Mouse (Mus musculus) kidney, adult 18-20 months (tissue): ENCODE data around the gene Cd164.

Experiments
- DNase-seq: peaks from one replicate; pipeline ENCODE4 v3.0.0; 2021

Gene Cd164

GRCm38 (mm10) chr10:41504996-41505395, 14.2 kb upstream of the Cd164 start:
- DNase-seq, result no peak

GRCm38 (mm10) chr10:41505446-41505845, 13.8 kb upstream of the Cd164 start:
- peak; percentile 48 for DNase-seq

DNA sequence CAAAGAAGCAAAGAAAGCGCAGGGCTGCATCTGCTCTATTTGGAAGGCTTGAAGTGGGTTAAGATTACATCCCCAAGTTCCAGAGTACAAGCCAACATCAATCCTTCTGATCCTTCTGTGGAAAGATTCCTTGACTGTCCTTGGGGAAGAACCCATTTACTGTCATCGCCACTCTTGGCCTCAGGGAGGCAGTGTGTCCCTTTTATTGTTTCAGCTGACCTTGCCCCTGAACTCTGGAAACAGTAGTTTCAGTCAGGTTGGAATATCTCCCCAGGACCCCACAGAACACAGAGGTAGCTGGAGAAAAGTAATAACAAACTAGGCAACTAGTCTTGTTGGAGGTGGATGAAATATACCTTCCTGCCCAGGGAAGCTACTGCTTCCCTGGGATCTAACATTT, 10.1 kb upstream of the Cd164 start:
- peak; percentile 43 for DNase-seq

DNA sequence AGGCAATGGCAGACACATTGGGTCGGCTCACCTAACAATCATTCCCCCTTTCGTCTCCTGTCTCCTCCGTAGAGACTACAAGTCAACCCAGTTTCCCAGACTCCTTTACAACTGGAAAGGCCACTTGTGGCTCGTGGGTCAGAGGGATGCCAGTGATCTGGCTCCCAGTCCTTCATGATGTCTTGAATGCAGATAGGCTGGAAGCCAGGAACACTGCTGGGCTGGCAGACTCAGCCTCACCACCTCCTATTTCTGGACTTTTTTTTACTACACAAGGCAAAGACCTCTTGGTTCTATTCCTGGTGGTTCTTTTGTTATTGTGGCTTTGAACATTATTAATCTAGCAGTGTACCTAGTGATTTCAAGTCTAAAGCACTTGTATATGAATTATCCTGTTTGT, 4.9 kb upstream of the Cd164 start:
- DNase-seq, result no peak

DNA sequence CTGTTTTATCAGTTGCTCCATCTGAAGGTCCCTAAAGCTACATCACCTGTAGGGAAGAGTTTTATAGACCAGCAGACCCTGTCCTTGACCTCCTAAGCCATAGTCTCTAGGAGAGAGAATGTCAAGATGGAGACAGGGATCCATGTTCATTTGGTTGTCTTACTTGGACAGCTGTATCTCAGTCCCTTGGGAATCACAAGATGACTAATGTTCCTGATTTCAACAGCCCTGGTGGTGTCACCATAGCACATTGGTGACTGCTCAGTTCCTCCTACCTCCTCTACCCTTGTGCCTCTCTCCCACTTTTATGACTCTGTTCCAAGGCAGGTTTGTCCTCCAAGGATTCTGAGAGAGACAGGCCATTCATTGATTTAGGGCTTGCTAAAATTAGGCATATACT, 4.3 kb upstream of the Cd164 start:
- DNase-seq, result no peak

GRCm38 (mm10) chr10:41518508-41518980, 670 bp upstream of the Cd164 start:
- peak; percentile 90 for DNase-seq

DNA sequence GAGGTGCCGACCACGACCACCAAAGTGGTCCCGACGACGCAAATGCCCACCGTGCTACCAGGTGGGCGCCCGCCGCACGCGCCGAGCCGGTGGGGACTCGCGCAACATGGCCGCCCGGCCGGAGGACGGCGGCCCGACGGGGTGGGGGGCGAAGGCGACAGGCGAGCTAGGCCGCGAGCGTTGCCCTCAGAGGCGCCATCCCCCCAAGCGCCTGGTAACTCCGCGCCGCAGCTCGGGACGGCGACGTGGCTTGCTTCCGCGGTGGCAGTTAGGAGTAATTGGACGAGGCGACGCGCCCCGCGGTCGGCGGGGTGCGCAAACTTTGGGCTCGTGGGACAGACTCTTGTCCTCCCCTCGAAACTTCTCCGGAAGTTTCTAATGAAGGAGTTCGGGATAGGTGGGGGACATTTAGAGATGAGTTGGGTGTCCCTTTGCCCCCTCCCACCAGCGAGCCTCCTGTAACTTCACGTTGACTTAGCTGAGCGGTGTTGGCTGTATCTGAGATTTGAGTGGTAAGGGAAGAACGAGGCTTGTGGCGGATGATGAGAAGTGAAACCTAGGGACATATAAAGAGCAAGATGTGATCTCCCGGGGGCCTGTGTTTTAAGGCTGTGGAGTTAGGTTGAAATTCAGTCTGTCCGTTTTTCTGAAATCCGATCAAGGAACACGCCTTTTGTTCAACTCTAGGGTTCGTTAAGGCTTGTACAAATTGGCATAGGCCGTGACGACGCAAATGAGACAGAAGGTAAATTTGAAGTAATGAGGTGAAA, 611 bp downstream of the Cd164 start:
- DNase-seq, result peak; percentile 75

DNA sequence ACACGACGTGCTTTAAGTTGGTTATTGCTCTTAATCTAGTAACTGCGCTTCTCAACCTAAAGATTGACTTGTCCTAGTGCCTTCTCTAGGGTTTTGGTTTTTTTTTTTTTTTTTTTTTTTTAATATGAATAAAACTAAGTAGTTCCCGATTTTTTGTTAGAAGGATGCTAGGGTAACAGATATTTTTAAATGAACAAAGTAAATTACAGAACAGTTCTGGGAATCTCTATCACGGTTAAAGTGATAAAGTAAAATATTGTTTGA, 1.1 kb downstream of the Cd164 start:
- DNase-seq, result no peak

GRCm38 (mm10) chr10:41523386-41523785, 4.2 kb downstream of the Cd164 start:
- DNase-seq, result no peak

DNA sequence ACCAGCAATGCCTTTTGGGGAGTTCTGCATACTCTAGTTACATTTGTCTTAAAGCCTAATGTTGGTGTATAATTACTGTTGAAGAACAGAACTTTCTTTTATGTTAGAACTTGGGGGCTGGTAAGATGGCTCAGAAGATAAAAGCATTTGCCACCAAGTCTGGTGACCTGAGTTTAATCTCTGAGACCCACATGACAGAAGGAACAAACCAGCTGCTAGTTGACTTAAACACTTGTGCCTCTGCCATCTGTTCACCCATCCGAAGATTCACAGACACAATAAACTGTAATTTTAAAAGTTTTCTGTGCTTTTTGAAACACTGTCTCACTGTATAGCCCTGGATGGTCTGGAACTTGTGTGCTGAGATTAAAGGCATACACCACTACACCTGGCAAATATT, 6.5 kb downstream of the Cd164 start:
- DNase-seq, result no peak

DNA sequence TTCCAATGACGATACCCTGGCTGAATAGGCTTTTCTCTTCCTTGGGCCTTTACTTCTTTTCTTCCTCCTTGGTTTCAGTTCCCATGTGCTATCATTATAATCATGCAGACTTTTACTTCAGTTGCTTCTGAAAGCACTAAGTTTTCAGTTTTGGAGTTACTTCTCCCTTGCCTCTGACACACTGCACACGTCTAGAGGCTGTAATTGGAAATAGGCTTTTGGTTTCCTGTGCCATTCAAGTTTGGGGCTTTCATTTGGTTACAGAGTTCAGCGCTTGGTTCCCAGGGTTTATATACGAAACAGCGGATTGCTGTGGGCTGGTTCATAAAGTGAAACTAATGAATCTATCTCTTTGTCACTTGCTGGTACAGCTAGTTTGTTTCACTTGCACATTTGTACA, 10.8 kb downstream of the Cd164 start:
- DNase-seq, result no peak

DNA sequence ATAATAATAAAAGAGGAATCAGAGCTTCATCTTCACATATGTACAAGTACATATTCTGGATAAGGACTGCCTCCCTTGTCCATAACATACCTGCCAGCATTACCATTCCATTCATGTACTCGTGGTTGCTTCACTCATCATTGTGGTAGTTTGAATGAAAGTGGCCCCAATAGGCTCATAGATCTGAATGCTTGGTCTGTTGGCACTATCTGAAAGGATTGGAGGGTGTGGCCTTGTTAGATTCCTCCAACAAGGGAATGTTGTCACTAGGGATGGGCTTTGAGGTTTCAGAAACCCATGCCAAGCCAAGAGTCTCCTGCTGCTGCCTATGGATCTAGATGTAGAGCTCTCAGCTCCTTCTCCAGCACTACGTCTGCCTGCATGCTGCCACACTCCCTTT, 16.8 kb downstream of the Cd164 start:
- DNase-seq, result no peak

DNA sequence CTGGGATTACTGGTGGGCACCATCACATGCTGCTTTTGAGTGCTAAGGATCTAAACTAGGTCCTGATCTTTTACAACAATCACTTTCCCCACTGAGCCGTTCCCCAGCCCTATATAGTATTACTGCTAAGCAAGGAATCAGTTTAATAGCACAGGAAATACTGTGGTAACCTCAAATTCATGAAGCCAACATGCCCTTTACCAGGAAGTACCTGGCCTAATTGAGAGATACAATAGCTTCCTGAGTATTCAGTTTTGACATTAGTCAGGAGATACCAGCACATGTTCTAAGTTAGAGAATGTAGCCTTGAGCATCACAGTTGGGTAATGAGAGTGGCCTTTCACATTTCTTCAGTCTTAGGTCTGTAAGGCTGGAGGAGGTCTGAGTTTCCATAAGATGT, 17.5 kb downstream of the Cd164 start:
- DNase-seq, result no peak

DNA sequence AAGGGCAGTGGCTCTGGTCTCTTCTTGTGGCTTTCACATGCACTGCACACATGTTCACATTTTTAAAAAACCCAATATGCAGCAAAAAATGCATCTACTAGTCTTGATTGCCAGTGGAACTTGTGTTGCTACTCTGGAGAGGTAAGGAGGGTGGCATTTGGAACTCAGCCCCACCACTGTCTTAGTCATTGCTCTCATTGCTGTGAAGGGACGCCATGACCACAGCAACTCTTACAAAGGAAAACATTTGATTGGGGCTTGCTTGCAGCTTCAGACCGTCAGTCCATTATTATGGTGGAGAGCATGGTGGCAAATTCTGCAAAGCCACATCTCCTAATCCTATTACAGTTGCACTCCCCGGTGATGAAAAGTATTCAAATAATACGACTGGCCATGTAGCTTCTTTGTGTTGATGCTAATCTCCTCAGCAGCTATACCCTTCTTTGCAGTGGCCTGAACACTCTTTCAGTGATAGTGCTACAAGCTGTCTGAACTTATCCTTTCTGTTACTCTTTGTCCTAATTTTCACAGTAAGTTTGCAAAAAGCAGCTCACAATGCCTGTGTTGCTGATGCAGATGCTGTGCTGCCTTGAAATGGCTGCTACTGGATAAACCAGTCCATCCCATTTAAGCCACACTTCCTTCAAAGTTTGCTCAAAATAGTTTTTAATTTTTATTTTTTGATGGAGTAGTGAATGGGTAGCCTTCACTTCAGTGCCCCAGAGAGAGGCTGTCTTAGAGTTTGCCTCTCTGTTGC, 18.2 kb downstream of the Cd164 start:
- no peak for DNase-seq

DNA sequence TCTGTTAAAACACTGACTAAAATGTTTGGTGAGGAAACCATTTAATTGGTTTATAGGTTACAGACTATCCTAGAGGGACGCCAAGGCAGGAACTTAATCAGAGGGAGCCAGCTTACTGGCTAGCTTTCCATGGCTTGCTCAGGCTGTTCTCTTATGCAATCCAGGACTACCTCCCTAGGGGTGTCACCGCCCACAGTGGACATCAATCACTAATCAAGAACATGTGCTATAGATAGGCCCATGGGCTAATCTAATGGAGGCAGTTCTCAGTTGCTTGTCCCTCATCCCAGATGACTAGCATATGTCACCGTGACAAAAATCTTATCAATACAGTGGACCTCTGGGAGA, 18.7 kb downstream of the Cd164 start:
- no peak for DNase-seq

DNA sequence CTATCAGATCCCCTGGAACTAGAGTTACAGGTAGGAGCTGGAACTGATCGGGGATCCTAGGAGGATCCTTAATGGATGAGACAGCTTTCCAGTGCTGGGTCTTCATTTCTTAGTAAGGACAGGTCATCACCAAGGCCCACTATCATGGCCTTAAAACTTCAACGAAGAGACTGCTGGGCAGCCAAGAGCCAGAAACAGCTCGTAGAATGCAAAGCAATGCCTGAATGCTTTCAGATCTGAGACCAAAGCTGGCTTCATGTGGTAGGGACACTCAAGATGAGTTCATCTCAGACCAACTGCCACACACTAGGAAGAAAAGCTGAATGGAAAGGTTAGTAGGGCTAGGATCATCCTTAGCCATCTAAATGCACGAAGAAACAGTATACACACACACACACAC, 19.8 kb downstream of the Cd164 start:
- DNase-seq, result no peak

DNA sequence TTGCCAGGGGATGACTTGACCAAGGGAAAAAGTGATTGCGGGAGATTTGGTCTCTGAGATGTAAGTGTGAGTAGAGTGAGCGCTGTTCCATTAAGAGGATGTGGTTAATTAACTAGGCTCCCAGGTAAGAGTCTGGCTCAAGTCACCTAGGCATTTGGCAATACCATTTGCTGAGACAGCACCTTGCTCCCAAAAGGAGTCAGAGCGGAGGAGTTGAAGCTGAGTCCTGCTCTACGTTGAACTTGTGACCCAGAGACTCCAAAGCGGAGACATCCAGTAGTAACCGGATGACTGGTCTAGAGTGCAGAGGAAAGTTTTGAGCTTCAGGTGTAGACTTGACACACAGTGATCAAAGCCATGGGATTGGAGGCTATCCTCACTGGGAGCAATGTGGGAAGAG, 22.8 kb downstream of the Cd164 start:
- DNase-seq, result no peak

DNA sequence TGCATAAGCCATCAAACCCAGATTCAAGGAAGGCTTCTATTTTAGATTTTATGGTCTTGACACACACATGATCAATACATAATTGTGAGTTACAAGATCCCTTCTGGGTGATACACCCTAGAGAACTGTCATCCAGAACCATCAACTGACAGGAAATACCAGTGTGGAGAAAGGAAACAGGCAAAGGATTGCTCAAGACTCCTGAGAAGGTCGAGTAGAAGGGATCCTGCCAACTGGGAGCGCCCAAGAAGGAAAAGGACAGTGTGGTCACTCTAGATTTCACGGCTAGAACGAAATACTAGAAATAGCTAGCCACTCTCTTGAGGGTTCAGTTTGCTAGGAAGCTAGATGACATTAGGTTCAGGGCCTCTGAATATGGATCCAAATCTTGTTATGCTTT, 24.2 kb downstream of the Cd164 start:
- no peak for DNase-seq

- DNase-seq, result no peak
These were observed 24.6 kb downstream of the Cd164 start for GRCm38 (mm10) chr10:41543844-41544243.

DNA sequence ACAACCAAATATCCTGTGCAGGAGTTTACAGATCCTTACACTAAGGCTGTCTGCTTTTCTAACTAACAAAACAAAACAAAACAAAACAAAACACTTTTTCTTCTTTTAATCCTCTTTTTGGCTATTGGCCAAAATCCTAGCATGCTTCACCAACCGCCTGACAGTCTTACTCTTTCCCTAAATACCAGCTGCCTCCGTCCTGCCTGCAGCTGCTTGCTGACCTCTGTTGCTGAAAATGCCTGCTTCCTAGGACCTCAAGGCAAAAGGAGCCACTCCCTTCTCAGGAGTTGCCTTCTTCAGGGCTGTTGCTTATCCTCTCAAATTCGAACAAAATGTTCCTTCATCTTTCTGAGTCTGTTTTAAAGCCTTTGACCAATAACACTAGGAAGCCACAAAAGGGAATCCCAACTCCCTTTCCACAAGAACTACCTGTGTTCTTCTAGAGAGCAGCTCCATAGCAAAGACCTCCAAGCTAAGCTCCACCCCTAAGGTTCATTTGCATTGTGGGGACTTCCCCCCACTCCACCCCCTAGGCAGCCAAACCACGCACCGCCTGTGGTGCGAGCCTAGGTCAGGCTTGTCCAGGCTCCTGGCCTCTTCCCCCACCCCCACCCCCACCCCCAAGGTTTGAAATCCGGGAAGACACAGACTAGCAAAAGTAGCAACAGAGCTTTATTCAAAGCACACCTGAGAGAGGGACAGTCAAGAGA, 25.4 kb downstream of the Cd164 start:
- no peak for DNase-seq

DNA sequence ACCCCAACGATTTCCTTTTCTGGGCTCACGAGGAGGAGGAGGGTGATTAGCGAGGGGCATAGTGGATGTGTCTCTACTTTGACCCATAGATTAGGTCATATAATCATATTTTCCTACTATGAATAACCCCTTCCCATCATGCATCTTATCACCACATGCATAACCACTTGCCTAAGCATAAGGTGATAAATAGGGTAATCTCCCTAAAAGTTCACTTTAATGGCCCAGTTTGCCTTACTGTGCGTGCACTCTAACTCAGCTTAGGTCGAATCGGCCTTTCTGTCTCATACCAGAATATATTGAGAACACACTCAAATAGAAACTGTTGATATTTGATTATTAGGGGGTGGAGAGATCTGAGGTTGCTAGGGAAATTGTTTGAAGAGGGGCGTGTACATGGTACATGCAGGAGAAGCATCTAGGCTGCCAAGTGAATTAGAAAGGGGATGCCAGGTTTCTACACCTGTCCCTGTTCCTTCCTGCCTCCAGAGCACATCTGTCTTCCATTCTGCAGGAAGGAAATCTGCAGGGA, 26.1 kb downstream of the Cd164 start:
- no peak for DNase-seq

GRCm38 (mm10) chr10:41546396-41547165, 27.4 kb downstream of the Cd164 start:
- peak; percentile 72 for DNase-seq

DNA sequence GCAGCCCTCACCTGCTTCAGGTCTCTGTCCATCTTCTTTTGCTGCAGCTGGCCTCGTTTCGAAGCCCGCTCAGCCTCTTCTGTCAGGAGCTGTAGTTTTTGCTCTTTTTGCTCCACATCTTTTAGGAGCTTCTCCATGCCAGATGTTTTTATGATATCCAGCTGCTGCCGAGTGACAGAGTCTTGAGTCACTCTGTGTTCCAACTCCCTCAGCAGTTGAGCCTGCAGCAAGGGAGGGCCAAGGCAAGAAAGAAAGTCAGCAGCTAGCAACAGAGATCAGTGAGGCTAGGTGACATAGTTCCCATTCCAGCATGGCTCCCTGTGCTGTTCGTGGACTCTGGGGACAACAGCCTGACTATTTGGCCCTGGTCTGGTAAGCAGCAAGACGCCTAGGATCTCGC, 31.5 kb downstream of the Cd164 start:
- no peak for DNase-seq
